Mouse (Mus musculus): ENCODE data around the gene 2010111I01Rik. TPM values are rescaled to one million over a fixed set of nuclear protein-coding genes. Genes with fewer than 3 reads are reported as not detected.
"Not testable (repeated sequence)": the region's sequence is repeated elsewhere in the genome, so short reads cannot be mapped to it uniquely, and the experiment has no call there.

Gene 2010111I01Rik
- polyA plus RNA-seq, 1 experiment from 2014 or later = 30.9 TPM

DNA sequence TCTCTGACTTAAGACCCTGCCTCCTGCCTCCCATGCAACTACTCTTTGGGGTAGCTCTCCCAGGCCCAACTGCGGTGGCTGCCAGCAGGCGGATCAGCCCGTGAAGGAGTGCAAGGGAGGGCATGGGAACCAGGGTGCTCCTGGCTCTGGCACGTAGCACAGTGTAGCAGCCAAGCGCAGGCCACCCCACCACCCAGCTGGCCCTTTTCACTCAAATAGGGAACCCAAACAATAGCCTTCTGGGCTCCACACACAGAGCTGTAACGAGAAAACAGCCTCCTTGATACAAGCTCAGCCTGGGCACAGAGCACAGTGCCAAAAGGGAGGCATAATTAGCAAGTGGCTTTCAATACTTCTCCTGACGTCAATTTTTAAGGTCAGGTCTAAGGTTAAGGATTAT is 371.6 kb downstream of the 2010111I01Rik start:
- Histone ChIP-seq H3K9ac (replicated peaks) (no peak overlapping the region), H3K4me3 (no peak overlapping the region), H3K27ac (replicated peaks) (peak overlapping the region; percentile 28; the same call in 1 of the 2 replicates), H3K36me3 (no peaks in the 10 kb centered on the region), H3K27me3 (no peaks in the 10 kb centered on the region), H3K4me1 (peaks cover 20% of the 10 kb centered on the region), H3K9me3 (no peaks in the 10 kb centered on the region), H3K4me2 (replicated peaks) (no peak overlapping the region)
- ATAC-seq (replicated peaks) = peak; percentile 95
- 9% methylated on average over 7 of the region's 7 CpGs for WGBS

DNA sequence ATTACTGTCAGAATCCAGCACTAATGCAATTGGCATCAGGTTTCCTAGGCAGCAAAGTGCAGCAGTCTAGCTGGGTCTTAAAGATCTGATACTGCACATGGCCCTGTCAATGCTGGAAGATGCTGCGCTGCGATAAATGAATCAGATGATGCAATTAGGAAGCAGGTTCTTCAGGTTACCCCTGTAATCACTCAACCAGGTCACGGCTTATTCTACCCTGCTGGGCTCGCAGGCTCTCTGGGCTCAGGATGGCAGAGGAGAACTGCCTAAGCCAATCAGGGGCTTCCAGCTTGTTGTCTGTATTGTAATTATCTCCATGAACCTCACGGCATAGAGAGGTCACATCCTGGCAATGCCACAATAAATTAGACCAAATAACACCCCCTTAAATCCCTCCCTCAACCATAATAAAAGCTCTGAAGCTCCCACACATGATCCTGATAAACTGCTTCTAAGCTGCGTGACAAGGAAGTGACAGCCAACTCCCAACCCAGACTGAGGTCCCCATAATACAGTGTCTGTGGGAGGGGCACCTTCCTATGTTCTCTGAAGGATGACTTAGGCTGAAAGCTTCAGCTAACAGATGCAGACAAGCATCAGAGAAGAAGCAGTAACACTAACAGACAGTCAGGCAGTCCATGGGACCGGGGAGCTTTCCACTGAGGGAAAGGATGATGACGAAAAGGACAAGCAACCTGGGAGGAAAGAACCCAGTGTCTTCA is 372.7 kb downstream of the 2010111I01Rik start:
- 41% methylated on average over 8 of the region's 8 CpGs for WGBS
- Histone ChIP-seq H3K36me3 (no peaks in the 10 kb centered on the region), H3K4me2 (replicated peaks) (no peak overlapping the region), H3K4me3 (no peak overlapping the region), H3K9ac (replicated peaks) (no peak overlapping the region), H3K4me1 (peaks cover 20% of the 10 kb centered on the region), H3K9me3 (no peaks in the 10 kb centered on the region), H3K27ac (replicated peaks) (no peak overlapping the region), H3K27me3 (no peaks in the 10 kb centered on the region)
- ATAC-seq (replicated peaks) = peak; percentile 41; the same call in 1 of the 2 replicates

DNA sequence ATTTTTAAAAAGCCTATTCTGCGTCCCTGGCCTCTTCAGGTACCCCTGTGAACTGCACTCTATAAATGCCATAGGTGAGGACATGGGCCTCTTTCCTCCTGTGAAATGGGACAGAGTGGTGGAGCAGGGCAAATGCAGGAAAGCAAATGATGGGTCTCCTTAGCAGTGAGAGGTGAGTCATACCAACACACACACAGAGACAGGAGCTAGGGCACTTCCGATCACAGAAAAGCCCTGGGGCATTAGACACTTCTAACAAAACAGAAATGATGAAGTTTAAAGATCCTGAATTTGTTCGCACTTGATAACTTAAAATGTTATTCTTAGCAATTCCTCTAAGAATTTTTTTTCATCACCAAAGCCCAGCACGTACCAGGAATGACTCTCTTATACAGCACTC is 375.3 kb downstream of the 2010111I01Rik start:
- no peak overlapping the region for H3K9ac ChIP-seq (replicated peaks)
- H3K27me3 ChIP-seq = no peaks in the 10 kb centered on the region
- no peak overlapping the region for H3K4me3 ChIP-seq
- H3K9me3 ChIP-seq = no peaks in the 10 kb centered on the region
- no peaks in the 10 kb centered on the region for H3K36me3 ChIP-seq
- H3K4me1 ChIP-seq = peaks cover 20% of the 10 kb centered on the region
- ATAC-seq (replicated peaks) = no peak
- whole genome bisulfite sequencing = 91% methylated on average over 4 of the region's 4 CpGs
- H3K4me2 ChIP-seq (replicated peaks) = no peak overlapping the region
- H3K27ac ChIP-seq (replicated peaks) = no peak overlapping the region

DNA sequence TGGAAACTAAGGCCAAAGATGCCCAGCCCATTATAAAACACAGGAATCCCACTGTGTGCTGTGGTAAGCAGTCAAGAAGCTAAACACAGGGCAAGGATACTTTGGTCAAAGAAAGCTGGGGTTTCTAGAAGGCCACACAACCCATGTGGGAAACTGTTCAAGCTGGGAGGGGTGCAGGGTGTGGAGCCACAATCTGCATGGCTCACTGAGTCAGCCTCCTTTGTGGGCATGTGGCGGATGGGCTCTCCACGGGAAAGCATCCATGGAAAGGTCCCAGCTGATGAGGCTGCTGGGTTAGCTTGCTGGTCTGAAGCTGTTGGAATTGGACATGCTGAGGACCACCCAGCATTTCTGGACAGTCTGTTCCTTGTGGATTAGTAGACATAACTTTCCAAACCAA is 378.1 kb downstream of the 2010111I01Rik start:
- no peak for ATAC-seq (replicated peaks)
- Histone ChIP-seq H3K9ac (replicated peaks) (no peak overlapping the region), H3K9me3 (no peaks in the 10 kb centered on the region), H3K27ac (replicated peaks) (no peak overlapping the region), H3K4me2 (replicated peaks) (no peak overlapping the region), H3K4me3 (no peak overlapping the region), H3K36me3 (no peaks in the 10 kb centered on the region), H3K4me1 (peaks cover under 1% of the 10 kb centered on the region; the same call in 1 of the 2 replicates), H3K27me3 (no peaks in the 10 kb centered on the region)
- 93% methylated on average over 2 of the region's 2 CpGs for WGBS

DNA sequence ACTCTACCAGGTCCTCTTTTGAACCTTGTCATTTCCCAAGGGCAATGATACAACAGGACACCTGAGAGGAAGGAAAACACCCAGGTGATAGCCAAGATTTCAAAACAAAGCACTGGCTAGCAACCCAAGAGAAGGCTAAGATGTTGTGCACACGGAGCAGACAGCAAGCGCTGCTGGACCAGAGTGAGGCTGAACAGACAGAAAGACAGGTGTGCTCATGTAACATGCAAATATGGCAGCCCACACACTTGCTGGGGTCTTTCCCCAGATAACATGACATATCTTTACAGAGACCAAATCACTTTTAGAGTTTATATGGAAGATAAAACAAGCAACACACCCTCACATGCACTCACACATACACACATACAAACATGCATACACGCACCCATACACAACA is 379.8 kb downstream of the 2010111I01Rik start:
- no peaks in the 10 kb centered on the region for H3K27me3 ChIP-seq
- 97% methylated on average over 3 of the region's 3 CpGs for WGBS
- H3K4me3 ChIP-seq = no peak overlapping the region
- H3K36me3 ChIP-seq = no peaks in the 10 kb centered on the region
- H3K9ac ChIP-seq (replicated peaks) = no peak overlapping the region
- no peak for ATAC-seq (replicated peaks)
- no peak overlapping the region for H3K4me2 ChIP-seq (replicated peaks)
- H3K4me1 ChIP-seq = no peaks in the 10 kb centered on the region
- H3K9me3 ChIP-seq = no peaks in the 10 kb centered on the region
- H3K27ac ChIP-seq (replicated peaks) = no peak overlapping the region

DNA sequence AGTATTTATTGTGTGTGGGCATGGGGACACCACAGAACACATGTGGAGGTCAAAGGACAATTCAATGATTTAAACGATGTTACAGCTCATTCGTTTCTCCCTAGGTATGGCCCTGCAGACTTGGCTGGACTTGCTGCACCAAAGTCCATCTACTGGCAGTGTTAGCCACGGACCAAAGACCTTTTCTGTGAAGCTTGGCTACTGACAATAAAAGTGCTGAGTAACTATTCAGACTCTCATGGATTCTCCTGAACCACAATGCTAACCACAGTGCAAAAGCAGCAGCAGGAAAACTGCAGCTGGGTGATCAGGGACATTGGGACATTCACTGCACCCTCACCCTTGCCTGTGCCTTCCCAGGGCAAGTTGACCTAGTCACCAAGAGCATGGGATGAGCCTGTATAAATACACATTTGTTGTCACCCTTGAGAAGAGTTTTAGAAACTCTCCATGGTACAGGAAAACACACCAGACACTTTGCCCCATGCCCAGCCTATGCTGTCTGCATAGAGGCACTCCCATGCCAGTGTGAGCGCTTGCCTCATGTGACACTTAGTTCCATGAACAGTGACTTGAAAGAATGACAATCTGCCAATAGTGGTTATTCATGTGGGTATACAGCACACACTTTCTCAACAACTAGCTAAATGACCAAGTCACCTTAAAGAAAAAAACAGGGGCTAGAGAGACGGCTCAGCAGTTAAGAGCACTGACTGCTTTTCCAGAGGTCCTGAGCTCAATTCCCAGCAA is 381.0 kb downstream of the 2010111I01Rik start:
- Histone ChIP-seq H3K27me3 (no peaks in the 10 kb centered on the region), H3K9ac (replicated peaks) (no peak overlapping the region), H3K27ac (replicated peaks) (no peak overlapping the region), H3K4me2 (replicated peaks) (no peak overlapping the region), H3K36me3 (no peaks in the 10 kb centered on the region), H3K9me3 (no peaks in the 10 kb centered on the region), H3K4me1 (no peaks in the 10 kb centered on the region), H3K4me3 (no peak overlapping the region)
- no peak for ATAC-seq (replicated peaks)
- WGBS = 71% methylated on average over 5 of the region's 5 CpGs

DNA sequence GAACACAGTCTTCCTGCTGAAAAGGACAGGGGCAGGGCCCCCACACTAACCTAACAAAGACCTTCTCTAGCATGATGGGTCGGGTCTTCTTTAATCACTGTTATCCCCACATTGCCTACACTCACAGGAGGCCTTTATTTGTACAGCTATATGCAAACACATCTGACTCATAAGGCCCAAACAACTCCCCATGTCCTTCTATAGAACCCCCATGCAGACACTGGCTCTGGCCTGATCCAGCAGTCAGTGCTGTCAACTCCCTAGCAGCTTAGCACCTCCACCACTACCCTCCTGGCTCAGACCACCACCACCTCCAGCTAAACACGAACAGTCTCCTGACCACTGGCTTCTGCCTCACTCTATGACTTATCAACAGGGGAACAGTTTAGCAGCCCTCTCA is 382.9 kb downstream of the 2010111I01Rik start:
- H3K4me1 ChIP-seq = no peaks in the 10 kb centered on the region
- H3K4me3 ChIP-seq = no peak overlapping the region
- 94% methylated on average over 2 of the region's 2 CpGs for WGBS
- no peak for ATAC-seq (replicated peaks)
- no peak overlapping the region for H3K4me2 ChIP-seq (replicated peaks)
- no peak overlapping the region for H3K27ac ChIP-seq (replicated peaks)
- H3K9ac ChIP-seq (replicated peaks) = no peak overlapping the region
- no peaks in the 10 kb centered on the region for H3K9me3 ChIP-seq
- H3K27me3 ChIP-seq = no peaks in the 10 kb centered on the region
- H3K36me3 ChIP-seq = no peaks in the 10 kb centered on the region

DNA sequence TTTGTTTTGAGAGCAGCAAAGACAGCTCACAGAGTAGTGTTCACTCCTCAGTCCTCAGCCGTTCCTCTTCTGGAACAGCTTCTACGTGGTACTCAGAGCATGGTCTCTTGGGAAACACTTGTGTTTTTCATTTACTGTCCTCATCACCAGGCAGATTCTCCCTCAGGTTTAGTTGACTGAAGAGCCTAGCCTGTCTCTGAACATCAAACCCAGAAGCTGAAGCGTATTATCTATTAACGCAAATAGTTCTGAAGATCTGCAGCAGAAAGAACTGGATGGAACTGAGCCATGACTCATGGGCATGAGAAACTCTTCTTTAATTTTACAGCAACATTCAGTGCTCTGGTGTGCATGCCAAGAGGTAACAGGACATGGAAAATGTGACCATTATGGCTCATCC is 385.4 kb downstream of the 2010111I01Rik start:
- H3K27ac ChIP-seq (replicated peaks) = no peak overlapping the region
- ATAC-seq (replicated peaks) = no peak

DNA sequence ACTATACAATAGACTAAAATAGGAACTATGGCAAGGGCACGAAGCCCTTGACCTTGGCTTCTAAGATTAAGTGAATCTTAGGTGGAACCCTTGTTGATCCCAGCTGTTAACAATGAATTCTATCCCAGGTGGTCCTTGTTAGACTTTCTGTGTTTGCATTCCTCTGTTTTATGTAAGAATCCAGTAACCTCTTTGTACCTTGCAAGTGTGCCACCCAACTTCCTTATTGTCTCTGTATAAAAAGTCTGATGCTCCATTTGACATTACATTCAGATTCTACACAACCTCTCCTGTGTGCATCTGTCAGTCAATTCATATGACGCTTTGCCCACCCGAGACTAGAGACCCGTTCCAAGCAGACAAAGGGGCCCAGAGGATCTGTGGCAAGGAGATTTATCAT is 388.6 kb downstream of the 2010111I01Rik start:
- not testable (repeated sequence) for H3K4me3 ChIP-seq; H3K4me1 ChIP-seq; H3K9me3 ChIP-seq; H3K27ac ChIP-seq (replicated peaks); ATAC-seq (replicated peaks); H3K4me2 ChIP-seq (replicated peaks); H3K27me3 ChIP-seq; H3K36me3 ChIP-seq; H3K9ac ChIP-seq (replicated peaks)
- WGBS = 81% methylated on average over 4 of the region's 4 CpGs

More for the DNA sequence above, 385.4 kb downstream of the 2010111I01Rik start:
- no peaks in the 10 kb centered on the region for H3K9me3 ChIP-seq
- no peak overlapping the region for H3K9ac ChIP-seq (replicated peaks)
- no peaks in the 10 kb centered on the region for H3K27me3 ChIP-seq
- no peaks in the 10 kb centered on the region for H3K4me1 ChIP-seq
- H3K4me3 ChIP-seq = no peak overlapping the region
- 94% methylated on average over 4 of the region's 4 CpGs for WGBS
- H3K4me2 ChIP-seq (replicated peaks) = no peak overlapping the region
- no peaks in the 10 kb centered on the region for H3K36me3 ChIP-seq

DNA sequence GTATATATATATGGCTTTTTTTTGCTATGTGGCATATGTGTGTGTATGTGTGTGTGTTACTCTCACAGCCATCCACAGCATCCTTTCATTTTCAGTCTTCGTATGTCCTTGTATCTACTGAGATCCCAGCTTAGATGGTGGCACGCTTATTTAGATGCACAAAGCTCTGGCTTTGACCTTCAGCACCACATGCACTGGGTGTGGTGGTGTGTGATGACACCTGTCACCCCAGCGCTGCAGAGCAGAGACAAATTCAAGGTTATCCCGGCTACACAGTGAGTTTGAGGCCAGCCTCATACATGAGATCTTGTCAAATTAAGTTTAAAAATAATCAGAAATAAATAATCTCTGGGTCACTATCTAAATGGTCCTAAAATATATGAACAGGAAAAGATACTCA is 391.4 kb downstream of the 2010111I01Rik start:
- 96% methylated on average over 4 of the region's 4 CpGs for WGBS
- no peak for ATAC-seq (replicated peaks)
- H3K27ac ChIP-seq (replicated peaks) = no peak overlapping the region

DNA sequence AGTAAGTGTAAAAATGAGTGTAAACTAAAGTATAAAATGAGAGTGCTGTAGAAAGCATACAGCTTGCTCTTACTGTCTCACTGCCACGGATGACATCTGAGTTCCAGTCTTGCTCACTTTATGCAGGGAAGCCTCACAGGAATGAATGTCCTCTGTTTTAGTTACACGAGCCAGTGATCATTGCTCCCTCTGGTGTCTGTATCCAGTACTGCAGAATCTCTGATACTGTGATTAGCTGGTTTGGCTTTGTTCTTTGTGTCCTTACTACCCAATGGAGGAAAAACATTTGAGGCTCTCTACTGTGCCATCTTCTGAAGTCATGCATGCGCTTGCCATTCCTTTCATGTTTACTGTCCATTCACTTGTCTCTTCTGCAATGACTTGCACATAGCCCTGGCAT is 391.9 kb downstream of the 2010111I01Rik start:
- Histone ChIP-seq H3K27me3 (no peaks in the 10 kb centered on the region), H3K27ac (replicated peaks) (no peak overlapping the region), H3K9ac (replicated peaks) (no peak overlapping the region), H3K4me2 (replicated peaks) (no peak overlapping the region), H3K36me3 (no peaks in the 10 kb centered on the region), H3K4me3 (no peak overlapping the region), H3K9me3 (no peaks in the 10 kb centered on the region), H3K4me1 (no peaks in the 10 kb centered on the region)
- 35% methylated on average over 3 of the region's 3 CpGs for WGBS
- ATAC-seq (replicated peaks) = 0 out of 2 replicates have a peak, but pooled peaks have one; percentile 35

More for the DNA sequence above, 391.4 kb downstream of the 2010111I01Rik start:
- Histone ChIP-seq H3K36me3 (no peaks in the 10 kb centered on the region), H3K4me1 (no peaks in the 10 kb centered on the region), H3K9me3 (no peaks in the 10 kb centered on the region), H3K4me3 (no peak overlapping the region), H3K4me2 (replicated peaks) (no peak overlapping the region), H3K27me3 (no peaks in the 10 kb centered on the region), H3K9ac (replicated peaks) (no peak overlapping the region)

DNA sequence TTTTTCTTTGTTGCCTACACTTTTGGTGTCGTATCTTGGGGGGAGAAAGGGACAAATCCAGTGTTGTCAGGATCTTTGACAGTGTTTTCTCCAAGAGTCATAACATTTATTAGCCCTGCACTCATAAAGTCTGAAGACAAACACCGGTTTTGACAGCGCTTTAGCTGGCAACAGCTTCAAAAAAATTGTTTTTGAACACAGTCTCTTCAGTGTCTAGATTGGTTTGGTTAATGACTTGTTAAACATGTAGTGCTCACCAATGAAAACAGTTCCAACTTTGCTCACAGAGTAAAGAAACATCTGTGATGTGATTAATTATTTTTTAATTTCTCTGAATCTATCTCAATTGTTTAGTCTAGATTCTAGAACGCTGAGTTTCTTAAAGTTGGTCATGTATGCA is 394.7 kb downstream of the 2010111I01Rik start:
- Histone ChIP-seq H3K4me2 (replicated peaks) (no peak overlapping the region), H3K36me3 (no peaks in the 10 kb centered on the region), H3K9me3 (no peaks in the 10 kb centered on the region), H3K27ac (replicated peaks) (no peak overlapping the region), H3K27me3 (no peaks in the 10 kb centered on the region), H3K4me1 (no peaks in the 10 kb centered on the region), H3K4me3 (no peak overlapping the region), H3K9ac (replicated peaks) (no peak overlapping the region)
- ATAC-seq (replicated peaks) = no peak
- 88% methylated on average over 4 of the region's 4 CpGs for WGBS
